Mouse (Mus musculus): ENCODE measurements at regions not wholly inside any gene's neighbourhood (a gene's known extent, or its start where the extent isn't known, plus 50 kb on each side); places are given as distances from the start of the nearest gene placed in this dataset.

DNA sequence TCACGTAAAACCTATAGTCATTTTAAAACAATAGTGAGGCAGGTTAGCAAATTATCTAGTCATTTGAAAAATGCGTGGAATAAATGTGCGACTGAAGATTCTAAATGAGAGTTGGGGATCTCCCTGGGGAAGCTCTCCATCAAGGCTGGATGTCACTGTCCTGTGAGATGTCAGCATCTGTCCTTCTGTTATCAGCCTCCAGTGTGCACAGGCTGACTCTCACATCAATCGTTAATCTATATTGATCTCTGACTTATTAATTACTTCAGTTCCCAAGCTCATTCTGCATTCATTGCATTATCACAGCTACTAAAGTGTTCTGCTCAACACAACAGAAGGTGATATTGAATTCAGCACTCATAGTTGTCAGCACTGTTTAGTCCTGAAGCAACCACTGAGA, 574.1 kb upstream of the Stxbp6 start:
- Histone ChIP-seq H3K27ac (ENCODE audit: insufficient read depth, low read depth, low read length) (no peak overlapping the region), H3K4me3 (ENCODE audit: insufficient read depth, low read depth, low read length) (no peak overlapping the region), H3K27me3 (replicated peaks; ENCODE audit: control insufficient read depth, insufficient read depth, low read length) (no peaks in the 10 kb centered on the region), H3K36me3 (ENCODE audit: control insufficient read depth, insufficient read depth, low read length) (no peaks in the 10 kb centered on the region), H3K4me1 (ENCODE audit: control insufficient read depth, insufficient read depth, low read length) (no peaks in the 10 kb centered on the region)
- no peak for DNase-seq
- TF ChIP-seq CTCF (conservative IDR thresholded peaks at IDR 0.05; ENCODE audit: insufficient read depth, insufficient read length, low read depth, low read length) (no peak), POLR2A (IDR thresholded peaks at IDR 0.05; ENCODE audit: low read depth, low read length) (no peak)
- WGBS: 92% methylated on average over 4 of the region's 4 CpGs

DNA sequence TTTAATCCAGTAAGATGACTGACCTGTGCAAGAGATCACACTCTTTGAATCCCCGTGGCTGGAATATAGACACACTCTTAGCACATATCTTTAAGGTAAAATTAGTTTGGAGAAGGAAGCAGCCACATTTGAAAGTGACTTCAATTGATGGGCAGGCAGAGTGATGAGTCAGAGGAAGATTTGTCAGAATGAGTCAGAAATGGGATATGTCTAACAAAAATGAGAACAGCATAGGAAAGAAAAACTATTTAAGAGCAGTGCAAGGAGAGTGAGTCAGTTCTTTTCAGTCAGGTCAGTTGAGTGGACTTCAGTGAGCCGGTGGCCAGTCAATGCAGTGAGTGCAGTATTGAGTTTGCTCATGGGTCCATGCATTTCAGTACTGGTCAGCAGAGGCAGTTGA, 569.7 kb upstream of the Stxbp6 start:
- Histone ChIP-seq H3K4me1 (ENCODE audit: control insufficient read depth, insufficient read depth, low read length) (no peaks in the 10 kb centered on the region), H3K4me3 (ENCODE audit: insufficient read depth, low read depth, low read length) (no peak overlapping the region), H3K27me3 (replicated peaks; ENCODE audit: control insufficient read depth, insufficient read depth, low read length) (no peaks in the 10 kb centered on the region), H3K36me3 (ENCODE audit: control insufficient read depth, insufficient read depth, low read length) (no peaks in the 10 kb centered on the region), H3K27ac (ENCODE audit: insufficient read depth, low read depth, low read length) (no peak overlapping the region)
- no peak for TF ChIP-seq CTCF (conservative IDR thresholded peaks at IDR 0.05; ENCODE audit: insufficient read depth, insufficient read length, low read depth, low read length)
- no peak for TF ChIP-seq POLR2A (IDR thresholded peaks at IDR 0.05; ENCODE audit: low read depth, low read length)
- 87% methylated on average over 2 of the region's 2 CpGs for WGBS
- DNase-seq: no peak

DNA sequence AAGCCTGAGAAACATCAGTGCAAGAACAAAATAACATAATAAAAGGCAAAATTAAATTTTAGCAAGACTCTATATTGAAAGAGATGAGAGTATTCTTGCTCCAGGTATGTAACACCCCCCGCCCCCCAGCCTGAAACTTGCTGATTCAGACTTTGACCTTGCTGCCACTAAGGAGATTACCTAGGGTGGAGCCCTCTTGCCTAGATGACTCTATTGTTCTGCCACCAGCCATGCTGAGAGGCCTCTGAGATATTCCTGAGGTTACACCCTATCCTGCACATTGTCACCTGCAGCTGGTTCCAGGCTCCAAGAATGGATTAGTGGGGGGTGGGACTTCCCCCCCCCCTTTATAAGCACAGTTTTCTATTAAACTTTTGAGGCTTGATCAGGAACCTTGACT, 548.3 kb upstream of the Stxbp6 start:
- Histone ChIP-seq H3K27me3 (replicated peaks; ENCODE audit: control insufficient read depth, insufficient read depth, low read length) (no peaks in the 10 kb centered on the region), H3K36me3 (ENCODE audit: control insufficient read depth, insufficient read depth, low read length) (no peaks in the 10 kb centered on the region), H3K27ac (ENCODE audit: insufficient read depth, low read depth, low read length) (no peak overlapping the region), H3K4me3 (ENCODE audit: insufficient read depth, low read depth, low read length) (no peak overlapping the region), H3K4me1 (ENCODE audit: control insufficient read depth, insufficient read depth, low read length) (no peaks in the 10 kb centered on the region)
- no peak for DNase-seq
- 96% methylated on average over 1 of the region's 1 CpGs for WGBS
- no peak for TF ChIP-seq CTCF (conservative IDR thresholded peaks at IDR 0.05; ENCODE audit: insufficient read depth, insufficient read length, low read depth, low read length)
- no peak for TF ChIP-seq POLR2A (IDR thresholded peaks at IDR 0.05; ENCODE audit: low read depth, low read length)

GRCm38 (mm10) chr12:45620056-45620455, 545.5 kb upstream of the Stxbp6 start:
- H3K27me3 ChIP-seq (replicated peaks; ENCODE audit: control insufficient read depth, insufficient read depth, low read length): no peaks in the 10 kb centered on the region
- no peak for TF ChIP-seq CTCF (conservative IDR thresholded peaks at IDR 0.05; ENCODE audit: insufficient read depth, insufficient read length, low read depth, low read length)
- no peak for TF ChIP-seq POLR2A (IDR thresholded peaks at IDR 0.05; ENCODE audit: low read depth, low read length)
- H3K4me3 ChIP-seq (ENCODE audit: insufficient read depth, low read depth, low read length): no peak overlapping the region
- DNase-seq: no peak
- H3K27ac ChIP-seq (ENCODE audit: insufficient read depth, low read depth, low read length): no peak overlapping the region
- H3K36me3 ChIP-seq (ENCODE audit: control insufficient read depth, insufficient read depth, low read length): no peaks in the 10 kb centered on the region
- H3K4me1 ChIP-seq (ENCODE audit: control insufficient read depth, insufficient read depth, low read length): no peaks in the 10 kb centered on the region

GRCm38 (mm10) chr12:45614509-45615150, 540.1 kb upstream of the Stxbp6 start:
- no peaks in the 10 kb centered on the region for H3K4me1 ChIP-seq (ENCODE audit: control insufficient read depth, insufficient read depth, low read length)
- no peaks in the 10 kb centered on the region; the same call in 1 of the 2 replicates for H3K27me3 ChIP-seq (replicated peaks; ENCODE audit: control insufficient read depth, insufficient read depth, low read length)
- H3K27ac ChIP-seq (ENCODE audit: insufficient read depth, low read depth, low read length): no peak overlapping the region
- 15% methylated on average over 1 of the region's 1 CpGs for WGBS
- H3K4me3 ChIP-seq (ENCODE audit: insufficient read depth, low read depth, low read length): no peak overlapping the region
- DNase-seq: peak; percentile 2
- H3K36me3 ChIP-seq (ENCODE audit: control insufficient read depth, insufficient read depth, low read length): no peaks in the 10 kb centered on the region
- TF ChIP-seq CTCF (conservative IDR thresholded peaks at IDR 0.05; ENCODE audit: insufficient read depth, insufficient read length, low read depth, low read length) (no peak), POLR2A (IDR thresholded peaks at IDR 0.05; ENCODE audit: low read depth, low read length) (no peak)

GRCm38 (mm10) chr12:45614074-45614473, 539.6 kb upstream of the Stxbp6 start:
- TF ChIP-seq POLR2A (IDR thresholded peaks at IDR 0.05; ENCODE audit: low read depth, low read length) (no peak), CTCF (conservative IDR thresholded peaks at IDR 0.05; ENCODE audit: insufficient read depth, insufficient read length, low read depth, low read length) (no peak)
- no peaks in the 10 kb centered on the region; the same call in 1 of the 2 replicates for H3K27me3 ChIP-seq (replicated peaks; ENCODE audit: control insufficient read depth, insufficient read depth, low read length)
- no peak for DNase-seq
- no peak overlapping the region for H3K27ac ChIP-seq (ENCODE audit: insufficient read depth, low read depth, low read length)
- H3K4me1 ChIP-seq (ENCODE audit: control insufficient read depth, insufficient read depth, low read length): no peaks in the 10 kb centered on the region
- no peaks in the 10 kb centered on the region for H3K36me3 ChIP-seq (ENCODE audit: control insufficient read depth, insufficient read depth, low read length)
- H3K4me3 ChIP-seq (ENCODE audit: insufficient read depth, low read depth, low read length): no peak overlapping the region

- H3K27me3 ChIP-seq (replicated peaks; ENCODE audit: control insufficient read depth, insufficient read depth, low read length): no peaks in the 10 kb centered on the region
- peak; percentile 42 for DNase-seq
- no peak for TF ChIP-seq POLR2A (IDR thresholded peaks at IDR 0.05; ENCODE audit: low read depth, low read length)
- TF ChIP-seq CTCF (conservative IDR thresholded peaks at IDR 0.05; ENCODE audit: insufficient read depth, insufficient read length, low read depth, low read length): no peak
- H3K4me1 ChIP-seq (ENCODE audit: control insufficient read depth, insufficient read depth, low read length): peaks cover 11% of the 10 kb centered on the region
- H3K4me3 ChIP-seq (ENCODE audit: insufficient read depth, low read depth, low read length): no peak overlapping the region
- no peak overlapping the region for H3K27ac ChIP-seq (ENCODE audit: insufficient read depth, low read depth, low read length)
- WGBS: 35% methylated on average over 3 of the region's 3 CpGs
- no peaks in the 10 kb centered on the region for H3K36me3 ChIP-seq (ENCODE audit: control insufficient read depth, insufficient read depth, low read length)
These were observed 524.9 kb upstream of the Stxbp6 start for GRCm38 (mm10) chr12:45599443-45599842.
